Mouse (Mus musculus): ENCODE results near the gene Adamts15.

The Adamts15 gene

GRCm38 (mm10) chr9:30879947-30880273 is 42.3 kb downstream of the Adamts15 start:
- in situ Hi-C loops (cut with MboI, MseI): loop anchor here (10.0 kb wide), 1 partner anchor 1215 kb away; no protein-coding TSS in a partner anchor

GRCm38 (mm10) chr9:30879248-30879946 is 42.9 kb downstream of the Adamts15 start:
- in situ Hi-C loops (cut with MboI, MseI): loop anchor here (10.0 kb wide), 1 partner anchor 1215 kb away; no protein-coding TSS in a partner anchor

- in situ Hi-C loops (cut with MboI, MseI): loop anchor here (10.0 kb wide), 1 partner anchor 1212 kb away; no protein-coding TSS in a partner anchor
Measured at GRCm38 (mm10) chr9:30876552-30876951, 45.7 kb downstream of the Adamts15 start.

- in situ Hi-C loops (cut with MboI, MseI): no loop called here
Measured at GRCm38 (mm10) chr9:30855837-30856236, 66.4 kb downstream of the Adamts15 start.

- in situ Hi-C loops (cut with MboI, MseI): no loop called here
Measured at GRCm38 (mm10) chr9:30851841-30852240, 70.4 kb downstream of the Adamts15 start.

GRCm38 (mm10) chr9:30849951-30850350 is 72.3 kb downstream of the Adamts15 start:
- in situ Hi-C loops (cut with MboI, MseI): no loop called here

- in situ Hi-C loops (cut with MboI, MseI): no loop called here
Measured at GRCm38 (mm10) chr9:30849444-30849843, 72.8 kb downstream of the Adamts15 start.

All from T-helper 2 cell (primary cell).